Mouse (Mus musculus) B cell, adult 2 months (primary cell): ENCODE measurements around the gene Nsmce1.

ENCODE experiments used
- DNase-seq, 2 experiments: peaks; one replicate each; pipeline ENCODE4 v3.0.0; 2022

Gene Nsmce1

GRCm38 (mm10) chr7:125488706-125489105 is 2.7 kb downstream of the Nsmce1 start:
- DNase-seq: no peak

GRCm38 (mm10) chr7:125487126-125487525 is 4.3 kb downstream of the Nsmce1 start:
- no peak for DNase-seq

GRCm38 (mm10) chr7:125486121-125486630 is 5.2 kb downstream of the Nsmce1 start:
- no peak for DNase-seq

- no peak for DNase-seq
Measured at GRCm38 (mm10) chr7:125484791-125485190, 6.6 kb downstream of the Nsmce1 start.

GRCm38 (mm10) chr7:125482886-125483285 is 8.5 kb downstream of the Nsmce1 start:
- DNase-seq: no peak

- DNase-seq: no peak
Measured at GRCm38 (mm10) chr7:125482339-125482738, 9.1 kb downstream of the Nsmce1 start.

DNA sequence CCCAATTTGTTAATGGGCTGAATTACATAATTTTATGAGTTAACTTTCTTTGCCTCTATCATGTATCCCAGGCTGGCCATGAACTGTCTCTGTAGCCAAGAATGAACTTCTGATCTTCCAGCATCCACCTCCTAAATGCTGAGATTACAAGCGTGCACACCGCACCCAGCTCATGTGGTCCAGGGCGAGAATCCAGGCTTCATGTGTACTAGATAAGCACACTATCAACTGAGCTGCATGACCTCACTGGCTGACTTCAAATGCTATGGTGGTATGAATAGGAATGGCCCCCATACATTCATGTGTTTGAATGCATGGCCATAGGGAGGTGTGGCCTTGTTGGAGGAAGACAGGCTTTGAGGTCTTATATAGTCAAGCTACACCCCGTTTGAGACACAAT is 10.9 kb downstream of the Nsmce1 start:
- DNase-seq: no peak

GRCm38 (mm10) chr7:125478391-125478984 is 12.9 kb downstream of the Nsmce1 start:
- no peak for DNase-seq

DNA sequence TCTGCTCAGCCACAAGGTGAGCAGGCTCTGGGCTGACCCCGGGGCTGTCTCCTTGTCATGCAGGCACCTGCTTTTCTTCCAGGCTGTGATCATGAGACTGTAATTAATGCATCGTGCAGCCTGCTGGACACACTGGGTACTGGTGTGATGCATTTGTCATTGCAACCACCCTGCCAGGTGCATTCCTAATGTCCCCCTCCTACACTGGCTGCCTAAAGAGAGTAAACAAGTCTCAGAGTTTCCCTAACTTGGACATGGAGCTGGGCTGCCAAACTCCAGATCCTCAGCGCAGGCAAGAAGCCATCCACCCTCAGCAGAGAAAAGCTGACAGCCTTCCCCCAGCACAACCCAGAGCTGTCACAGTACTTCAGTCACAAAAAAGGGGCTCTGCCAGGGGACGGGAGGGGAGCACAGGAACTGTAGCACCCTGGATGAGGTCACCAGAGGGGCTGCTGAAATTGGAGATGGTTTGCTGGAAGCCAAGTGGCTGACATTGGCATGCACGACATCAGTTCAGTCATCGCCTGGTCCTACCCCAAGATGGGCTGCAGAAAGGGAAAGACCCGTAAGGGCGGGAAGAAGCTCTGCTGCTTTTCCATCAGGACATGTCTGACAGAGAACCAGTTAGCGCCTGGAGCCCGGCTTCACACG is 15.7 kb downstream of the Nsmce1 start:
- DNase-seq: no peak

DNA sequence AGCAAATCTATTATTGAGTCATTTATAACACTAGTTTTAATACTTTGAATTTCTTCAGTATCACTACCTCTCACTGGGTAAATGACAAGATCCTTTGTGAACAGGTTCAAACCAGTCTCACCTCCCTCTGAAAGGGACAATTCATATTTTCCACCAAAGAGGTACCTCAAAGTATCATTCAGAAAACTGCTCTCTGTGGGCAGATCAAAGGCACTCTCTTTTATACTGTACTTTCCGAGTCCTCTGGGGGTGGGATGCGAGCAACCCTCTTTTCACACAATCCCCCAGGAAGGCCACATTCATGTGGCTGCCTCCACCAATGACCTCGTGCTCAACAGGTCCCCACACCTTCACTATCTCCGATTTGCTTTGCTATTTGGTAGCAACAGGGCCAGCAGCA is 16.9 kb downstream of the Nsmce1 start:
- no peak for DNase-seq

DNA sequence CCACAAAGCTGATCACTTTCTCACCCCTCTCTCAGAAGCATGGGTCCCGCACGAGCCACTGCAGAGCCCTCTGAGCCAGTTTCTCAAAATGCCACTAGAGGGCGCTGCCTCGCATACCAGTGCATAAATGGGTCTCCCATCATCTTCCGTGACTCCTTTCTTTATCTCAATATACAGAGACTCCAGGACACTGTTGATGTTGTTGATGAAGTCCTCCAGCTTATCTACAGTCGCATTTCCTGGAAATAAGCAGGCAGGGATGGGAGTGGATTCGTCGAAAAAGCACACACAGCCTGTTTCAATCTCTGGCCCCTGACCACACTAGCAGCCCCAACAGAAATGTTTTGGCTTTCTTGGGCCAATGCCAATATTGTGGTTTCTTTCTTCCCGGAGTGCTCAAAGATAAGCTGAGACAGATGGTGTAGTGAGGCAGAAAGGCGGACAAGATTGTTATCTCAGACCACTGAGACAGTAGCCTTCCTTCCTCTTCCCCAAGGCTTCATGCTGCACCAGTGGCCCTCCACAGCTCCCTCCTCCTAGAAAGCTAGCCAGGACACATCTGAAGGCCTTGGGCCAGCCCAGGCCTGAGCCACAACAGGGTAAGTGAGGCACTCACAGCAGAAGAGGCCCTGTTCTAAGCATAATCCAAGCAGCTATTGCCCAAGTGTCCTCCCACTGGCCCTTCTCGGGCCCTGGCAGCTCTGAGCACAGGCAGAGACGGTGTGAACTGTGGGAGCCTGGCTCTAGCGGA is 19.2 kb downstream of the Nsmce1 start:
- peak; percentile 84 to 85 for DNase-seq

GRCm38 (mm10) chr7:125470901-125471300 is 20.5 kb downstream of the Nsmce1 start:
- DNase-seq: no peak

GRCm38 (mm10) chr7:125469937-125470336 is 21.5 kb downstream of the Nsmce1 start:
- peak; percentile 81 to 84 for DNase-seq

DNA sequence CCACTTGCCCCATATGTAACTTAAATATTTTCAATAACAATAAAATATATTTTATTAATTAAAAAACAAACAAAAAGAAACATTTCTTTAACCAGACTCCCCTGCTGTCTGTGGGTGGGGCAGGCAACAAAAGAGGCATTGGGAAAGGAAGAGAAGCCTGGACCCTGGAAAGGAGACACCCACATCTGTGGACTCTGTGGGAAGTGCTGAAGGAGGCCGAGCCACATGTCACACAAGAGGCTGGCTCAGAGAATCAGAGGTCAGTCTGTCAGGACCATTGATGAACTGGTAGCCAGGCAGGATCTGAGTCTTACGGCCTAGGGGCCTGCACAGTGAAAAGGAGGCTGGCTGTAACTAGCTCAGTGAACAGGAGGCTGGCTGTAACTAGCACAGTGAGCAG is 29.2 kb downstream of the Nsmce1 start:
- no peak for DNase-seq

DNA sequence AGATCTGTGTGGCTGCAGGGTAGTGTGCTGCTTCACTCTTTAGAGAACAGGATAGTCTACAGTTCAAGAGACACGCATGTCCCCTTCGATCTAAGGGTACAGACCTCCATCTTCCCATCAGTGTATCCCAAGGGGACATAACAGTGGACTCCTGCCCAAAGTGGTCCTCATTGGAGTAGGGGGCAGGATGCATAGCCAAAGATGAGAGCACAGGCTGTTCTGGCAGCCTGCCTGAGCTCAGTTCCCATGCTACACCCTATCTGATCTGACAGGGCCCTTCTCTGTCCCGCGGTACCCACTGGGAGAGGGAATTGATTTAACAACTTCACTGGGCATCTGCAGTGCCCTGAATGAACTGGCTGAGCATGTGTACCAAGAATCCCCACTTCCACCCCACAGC is 37.7 kb downstream of the Nsmce1 start:
- no peak for DNase-seq

- no peak for DNase-seq
Measured at GRCm38 (mm10) chr7:125451078-125451477, 40.3 kb downstream of the Nsmce1 start.

DNA sequence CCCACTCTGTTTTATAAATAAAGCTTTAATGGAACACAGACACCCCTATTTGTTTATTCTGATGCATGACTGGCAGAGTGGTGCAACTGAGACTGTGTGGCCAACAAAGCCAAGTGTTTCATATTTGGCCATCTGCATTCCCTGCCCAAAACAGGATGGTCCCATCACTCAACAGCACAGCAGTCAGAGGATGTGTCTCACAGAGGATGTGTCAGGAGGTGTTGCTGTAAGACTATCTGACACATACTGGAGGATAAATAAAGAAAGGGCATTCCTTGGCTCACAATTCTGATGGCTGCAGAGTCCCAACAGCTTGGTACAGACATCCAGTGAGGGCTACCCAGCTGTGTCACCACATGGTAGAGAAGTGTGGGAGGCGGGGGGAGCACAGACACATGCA is 40.7 kb downstream of the Nsmce1 start:
- DNase-seq: no peak

DNA sequence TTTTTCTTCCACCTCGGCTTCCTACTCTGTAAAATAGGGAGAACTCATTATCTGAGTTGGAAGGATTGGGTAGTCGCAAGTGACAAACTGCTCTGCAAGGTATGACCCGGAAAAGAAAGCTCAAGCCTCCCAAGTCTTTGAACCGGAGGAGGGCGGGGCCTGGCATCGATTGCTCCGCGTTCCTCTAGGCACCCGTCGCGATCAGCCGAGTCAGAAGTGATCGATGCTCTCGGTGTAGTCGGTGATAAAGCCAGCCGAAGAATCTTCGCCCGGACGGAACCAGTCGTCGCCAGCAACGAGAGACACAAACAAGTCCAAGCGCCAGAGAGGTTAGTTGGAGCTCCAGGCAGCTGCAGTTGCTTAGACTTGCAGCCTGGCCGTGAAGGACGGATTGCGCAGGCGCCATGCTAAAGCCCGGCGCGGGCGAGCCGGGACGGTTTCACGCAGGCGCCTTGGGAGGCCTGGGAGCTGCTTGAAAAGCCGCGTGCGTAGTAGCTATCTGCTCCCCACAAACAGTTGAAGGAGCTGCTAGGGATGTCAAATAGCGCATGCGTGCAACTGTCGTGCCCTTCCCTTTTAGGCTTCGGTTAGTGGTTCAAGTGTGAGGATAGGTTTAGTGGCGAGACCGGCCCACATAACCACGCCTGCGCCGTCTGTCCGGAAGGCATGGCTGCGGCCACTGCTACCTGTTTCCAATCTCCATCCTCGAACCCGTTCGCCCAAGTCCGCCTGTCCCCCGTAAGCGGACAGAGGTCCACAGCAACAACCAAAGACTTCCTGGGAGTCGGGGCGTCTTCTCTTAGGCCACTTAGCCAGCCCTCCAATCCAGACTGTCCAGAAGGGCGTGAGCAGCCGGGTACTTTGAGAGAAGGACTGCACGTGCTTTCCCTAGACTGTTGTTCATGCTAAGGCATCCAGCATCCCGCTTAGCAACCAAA is 46.7 kb downstream of the Nsmce1 start, which contains the start of gene Kdm8:
TSS of gene Kdm8 (plus strand) at position 213 of the 938 bp plus-strand sequence.
- DNase-seq: peak; percentile 93 to 94

DNA sequence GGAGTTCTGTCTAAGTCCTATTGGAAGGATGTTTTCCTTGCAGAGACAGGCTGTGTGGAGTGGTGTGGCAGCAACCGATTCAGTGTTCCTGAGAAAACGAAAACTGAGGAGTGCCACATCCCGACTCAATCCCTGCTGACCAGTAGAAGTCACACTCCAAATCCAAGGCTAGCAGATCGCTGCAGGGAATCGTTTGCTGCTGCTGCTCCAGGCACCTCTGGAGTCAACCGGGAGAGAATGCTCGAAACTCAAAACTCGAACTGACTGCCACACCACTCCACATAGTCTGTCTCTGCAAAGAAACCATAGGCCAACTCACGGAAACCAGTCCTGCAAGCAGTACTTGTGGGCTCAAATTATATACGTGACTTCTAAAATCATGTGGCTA is 47.3 kb downstream of the Nsmce1 start:
- no peak for DNase-seq

- no peak for DNase-seq
Measured at GRCm38 (mm10) chr7:125442323-125442722, 49.1 kb downstream of the Nsmce1 start.

GRCm38 (mm10) chr7:125434666-125435290 is 56.6 kb downstream of the Nsmce1 start:
- no peak for DNase-seq

GRCm38 (mm10) chr7:125433874-125434273 is 57.5 kb downstream of the Nsmce1 start:
- DNase-seq: no peak
